Mouse (Mus musculus) thymus, adult 2 months (tissue): ENCODE results near the gene Emp2. TPM values are rescaled to one million over a fixed set of nuclear protein-coding genes. Genes with fewer than 3 reads are reported as not detected.
"Not testable (repeated sequence)": the region's sequence is repeated elsewhere in the genome, so short reads cannot be mapped to it uniquely, and the experiment has no call there.

Source experiments
- DNase-seq: peaks from one replicate; pipeline ENCODE4 v3.0.0; 2021
- H3K27ac ChIP-seq: fragments of 200-500 bp; 2 replicates; pipeline ENCODE4 v1.5.1; 2012; ENCODE audit warnings: low read length, control low read depth; ENCODE audit not compliant: control insufficient read depth, insufficient read depth
- H3K27me3 ChIP-seq: fragments of 200-500 bp; 2 replicates; pipeline ENCODE4 v1.6.1; 2012; ENCODE audit warnings: mild to moderate bottlenecking, low read length, moderate library complexity, mixed read lengths; ENCODE audit not compliant: control insufficient read depth, insufficient read depth
- H3K36me3 ChIP-seq: fragments of 200-500 bp; 2 replicates; pipeline ENCODE4 v1.6.1; 2012; ENCODE audit warnings: mild to moderate bottlenecking, low read length, moderate library complexity; ENCODE audit not compliant: control insufficient read depth, insufficient read depth
- H3K4me1 ChIP-seq: fragments of 200-500 bp; replicated peaks from 2 replicates; pipeline ENCODE4 v1.6.1; 2012; ENCODE audit warnings: low read length; ENCODE audit not compliant: control insufficient read depth, insufficient read depth
- H3K4me3 ChIP-seq: fragments of 200-500 bp; 2 replicates; pipeline ENCODE4 v1.5.1; 2012; ENCODE audit warnings: mild to moderate bottlenecking, low read length, control low read depth, moderate library complexity; ENCODE audit not compliant: control insufficient read depth, insufficient read depth
- CTCF ChIP-seq: fragments of 200-500 bp; IDR thresholded peaks from 2 replicates; pipeline ENCODE4 v1.5.1; 2012; ENCODE audit warnings: mild to moderate bottlenecking, control low read depth, low read length, moderate library complexity, borderline replicate concordance; ENCODE audit not compliant: control insufficient read depth, poor library complexity, insufficient read depth; ENCODE audit errors: extremely low read depth
- POLR2A ChIP-seq: fragments of 200-500 bp; IDR thresholded peaks from 2 replicates; pipeline ENCODE4 v1.6.1; 2012; ENCODE audit warnings: mild to moderate bottlenecking, low read length, control low read depth, moderate library complexity; ENCODE audit not compliant: control insufficient read depth, poor library complexity, insufficient read depth; ENCODE audit errors: extremely low read depth
- WGBS: fragments of 180-500 bp; shearing (Covaris S2); methylation state at CpG from one replicate; pipeline ENCODE4 v1.1.7; 2018; 5-methylcytosine and 5-hydroxymethylcytosine counted together
- polyA plus RNA-seq: library from polyadenylated mRNA; depleted of rRNA; stranded (reverse); fragments of >200 nt; gene quantifications from 2 replicates; pipeline ENCODE4 v1.2.3, GENCODE M21; 2012

Emp2 gene
- polyA plus RNA-seq, 1 experiment, result 20.0 TPM

DNA sequence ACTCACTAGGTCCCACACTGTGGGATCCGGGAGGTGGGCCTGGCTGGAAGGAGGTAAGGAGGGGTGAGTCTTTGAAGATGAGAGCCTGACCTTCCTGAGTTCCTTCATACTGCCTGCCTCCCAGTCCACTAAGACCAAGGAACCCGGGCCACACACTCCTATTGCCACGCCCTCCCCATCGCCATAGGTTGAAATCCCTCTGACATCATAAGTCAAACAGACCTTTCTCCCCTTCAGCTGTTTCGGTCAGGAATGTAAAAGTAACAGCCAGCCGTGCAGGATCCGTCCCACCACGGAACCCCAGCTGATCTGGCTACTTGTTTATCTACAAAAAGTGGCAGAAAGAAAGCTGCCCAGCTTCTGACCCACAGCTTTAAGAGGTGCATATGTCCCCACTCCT is 14.1 kb downstream of the Emp2 start:
- no peak for DNase-seq
- H3K27ac ChIP-seq, result no peak overlapping the region
- no peak overlapping the region for H3K4me3 ChIP-seq
- no peaks in the 10 kb centered on the region for H3K27me3 ChIP-seq
- H3K4me1 ChIP-seq, result no peaks in the 10 kb centered on the region
- TF ChIP-seq CTCF (no peak), POLR2A (no peak)
- H3K36me3 ChIP-seq, result no peaks in the 10 kb centered on the region
- 85% methylated on average over 8 of the region's 8 CpGs for whole genome bisulfite sequencing

DNA sequence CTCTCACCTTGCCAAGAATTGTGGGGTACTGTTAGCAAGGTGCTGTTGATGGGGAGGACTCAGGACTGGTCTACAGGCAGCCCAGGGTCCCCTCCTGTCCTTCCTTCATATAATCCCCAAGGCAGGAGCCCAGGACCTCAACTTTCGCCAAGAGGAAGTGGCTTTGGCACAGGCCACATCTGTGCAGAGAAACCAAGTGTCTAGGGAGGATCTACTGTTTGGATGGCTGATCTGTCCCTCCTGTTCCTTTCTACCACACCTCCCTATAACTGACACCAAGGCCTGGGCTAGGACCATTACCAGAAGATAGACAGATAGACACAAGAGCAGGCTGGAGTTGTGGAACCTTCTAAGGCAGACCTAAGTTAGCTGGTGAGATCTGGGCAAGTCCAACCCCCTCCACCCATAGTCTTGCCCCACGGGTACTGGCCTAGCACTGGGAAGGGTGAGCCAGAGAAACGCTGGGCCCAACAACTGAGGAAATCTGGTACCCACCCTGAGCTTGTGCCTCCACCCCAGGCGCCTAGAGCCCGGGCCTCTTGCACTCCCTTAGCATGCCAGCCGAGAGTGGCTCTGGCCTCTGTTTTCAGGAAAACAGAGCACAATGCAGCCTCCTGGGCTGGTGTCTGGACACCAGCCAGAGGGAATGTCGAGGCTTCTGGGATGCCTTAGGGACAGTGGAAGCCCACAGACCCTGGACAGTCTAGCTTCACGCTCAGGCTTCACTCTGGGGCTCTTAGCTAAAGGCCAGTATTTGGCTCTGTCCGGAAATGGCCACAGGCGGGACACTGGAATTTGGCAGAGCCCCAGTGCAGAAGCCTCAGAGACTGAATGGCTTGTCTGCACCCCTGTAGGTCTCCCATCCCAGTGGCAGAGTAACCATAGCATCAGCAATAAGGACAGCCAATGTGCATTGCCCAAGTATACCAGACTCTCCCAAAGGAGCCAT is 15.8 kb downstream of the Emp2 start:
- H3K27ac ChIP-seq, result no peak overlapping the region
- no peak for DNase-seq
- H3K4me3 ChIP-seq, result no peak overlapping the region
- H3K4me1 ChIP-seq, result no peaks in the 10 kb centered on the region
- 81% methylated on average over 10 of the region's 10 CpGs for WGBS
- TF ChIP-seq CTCF, result no peak
- no peak for TF ChIP-seq POLR2A
- H3K27me3 ChIP-seq, result no peaks in the 10 kb centered on the region
- no peaks in the 10 kb centered on the region for H3K36me3 ChIP-seq

- no peaks in the 10 kb centered on the region for H3K36me3 ChIP-seq
- 93% methylated on average over 6 of the region's 6 CpGs for WGBS
Observed at GRCm38 (mm10) chr16:10288115-10288514, 25.7 kb downstream of the Emp2 start.

DNA sequence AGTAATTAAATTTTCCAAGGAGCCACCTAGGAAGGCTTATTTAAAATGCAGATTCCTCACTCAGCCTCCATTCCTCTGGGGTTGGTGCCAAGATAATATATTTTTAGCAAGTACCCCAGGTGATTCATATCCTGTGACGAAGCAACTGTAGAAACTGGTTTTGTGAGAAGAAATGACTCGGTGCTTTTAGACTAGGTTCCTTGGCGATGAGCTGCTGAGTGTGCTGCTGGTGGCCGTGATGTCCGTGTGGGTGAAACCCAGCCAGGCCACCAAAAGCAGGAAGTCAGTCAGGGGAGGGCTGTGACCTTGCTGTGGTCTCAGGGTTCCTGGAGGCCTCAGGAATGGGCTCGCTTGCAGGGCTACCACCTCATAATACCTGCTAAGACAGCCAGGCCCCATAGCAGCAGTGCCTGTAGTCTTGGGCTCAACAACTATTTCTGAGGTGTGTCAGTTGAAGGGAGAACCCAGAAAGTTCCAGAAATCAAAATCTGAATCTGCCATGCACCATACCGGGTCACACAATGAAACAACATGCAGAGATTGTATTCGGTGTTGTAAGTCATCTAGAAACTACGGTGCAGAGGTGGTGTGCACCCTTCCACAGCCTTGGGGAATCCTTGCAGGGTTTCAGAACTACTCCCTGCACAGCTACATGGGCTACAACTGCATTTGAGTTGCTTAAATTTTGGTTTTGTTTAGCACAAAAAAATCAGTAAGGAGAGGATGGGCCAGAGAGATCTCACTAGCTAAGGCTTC is 27.1 kb downstream of the Emp2 start:
- no peak overlapping the region for H3K27ac ChIP-seq
- TF ChIP-seq POLR2A (no peak), CTCF (no peak)
- WGBS, result 32% methylated on average over 9 of the region's 9 CpGs
- H3K4me1 ChIP-seq, result peaks cover 23% of the 10 kb centered on the region
- H3K4me3 ChIP-seq, result no peak overlapping the region
- H3K36me3 ChIP-seq, result no peaks in the 10 kb centered on the region
- DNase-seq, result no peak
- no peaks in the 10 kb centered on the region for H3K27me3 ChIP-seq

More at GRCm38 (mm10) chr16:10288115-10288514, 25.7 kb downstream of the Emp2 start:
- H3K4me3 ChIP-seq, result no peak overlapping the region
- no peak overlapping the region for H3K27ac ChIP-seq
- DNase-seq, result no peak
- H3K27me3 ChIP-seq, result no peaks in the 10 kb centered on the region
- TF ChIP-seq CTCF (no peak), POLR2A (no peak)
- peaks cover 23% of the 10 kb centered on the region for H3K4me1 ChIP-seq

- 94% methylated on average over 3 of the region's 3 CpGs for WGBS
- no peaks in the 10 kb centered on the region for H3K27me3 ChIP-seq
Observed at GRCm38 (mm10) chr16:10281890-10282289, 31.9 kb downstream of the Emp2 start.

GRCm38 (mm10) chr16:10280286-10280951 is 33.3 kb downstream of the Emp2 start:
- H3K4me3 ChIP-seq, result no peak overlapping the region
- WGBS, result 52% methylated on average over 12 of the region's 12 CpGs
- TF ChIP-seq POLR2A, result no peak
- TF ChIP-seq CTCF, result no peak
- peaks cover 6% of the 10 kb centered on the region for H3K4me1 ChIP-seq
- no peaks in the 10 kb centered on the region for H3K27me3 ChIP-seq
- no peak overlapping the region for H3K27ac ChIP-seq
- DNase-seq, result peak; percentile 56
- H3K36me3 ChIP-seq, result no peaks in the 10 kb centered on the region

More at GRCm38 (mm10) chr16:10281890-10282289, 31.9 kb downstream of the Emp2 start:
- Histone ChIP-seq H3K4me3 (no peak overlapping the region), H3K36me3 (no peaks in the 10 kb centered on the region), H3K27ac (no peak overlapping the region), H3K4me1 (peaks cover 18% of the 10 kb centered on the region)
- TF ChIP-seq CTCF, result no peak
- TF ChIP-seq POLR2A, result no peak
- no peak for DNase-seq

GRCm38 (mm10) chr16:10276778-10277177 is 37.0 kb downstream of the Emp2 start:
- not testable (repeated sequence) for H3K4me3 ChIP-seq, H3K36me3 ChIP-seq, H3K4me1 ChIP-seq, H3K27ac ChIP-seq, DNase-seq, H3K27me3 ChIP-seq
- 90% methylated on average over 5 of the region's 5 CpGs for WGBS
